Mouse (Mus musculus): ENCODE measurements around the gene Snx14. TPM values are rescaled to one million over a fixed set of nuclear protein-coding genes. Genes with fewer than 3 reads are reported as not detected.
"Not testable (repeated sequence)": the region's sequence is repeated elsewhere in the genome, so short reads cannot be mapped to it uniquely, and the experiment has no call there.

The Snx14 gene
- polyA plus RNA-seq, 1 experiment from 2014 or later, result 21.7 TPM

DNA sequence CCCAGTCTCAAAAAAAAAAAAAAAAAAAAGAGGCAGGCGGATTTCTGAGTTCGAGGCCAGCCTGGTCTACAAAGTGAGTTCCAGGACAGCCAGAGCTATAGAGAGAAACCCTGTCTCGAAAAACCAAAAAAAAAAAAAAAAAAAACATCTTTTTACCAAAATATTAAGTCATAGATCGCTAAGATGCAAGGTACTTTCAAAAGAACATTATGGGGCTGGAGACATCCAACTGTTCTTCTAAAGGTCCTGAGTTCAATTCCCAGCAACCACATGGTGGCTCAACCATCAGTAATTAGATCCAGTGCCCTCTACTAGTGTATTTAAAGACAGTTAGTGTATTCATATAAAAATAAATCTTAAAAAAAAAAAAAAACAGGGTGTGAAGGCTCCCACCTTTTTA, 22.3 kb upstream of the Snx14 start:
- H3K27ac ChIP-seq (ENCODE audit: low read depth, low read length); H3K9me3 ChIP-seq (ENCODE audit: control insufficient read depth, low read length); H3K4me3 ChIP-seq (ENCODE audit: low read depth, low read length); H3K36me3 ChIP-seq (ENCODE audit: control insufficient read depth, insufficient read depth, low read length); DNase-seq (ENCODE audit: low spot score); H3K4me1 ChIP-seq (replicated peaks; ENCODE audit: control insufficient read depth, insufficient read depth, low read length); H3K9ac ChIP-seq (ENCODE audit: low read length); H3K4me2 ChIP-seq (ENCODE audit: low read depth, low read length, severe bottlenecking); H3K27me3 ChIP-seq (ENCODE audit: control insufficient read depth, insufficient read depth, low read length); ATAC-seq (replicated peaks; ENCODE audit: low FRiP score): not testable (repeated sequence)
- 95% methylated on average over 4 of the region's 4 CpGs for WGBS

- Histone ChIP-seq H3K9ac (ENCODE audit: low read length) (no peak overlapping the region), H3K27me3 (ENCODE audit: control insufficient read depth, insufficient read depth, low read length) (no peaks in the 10 kb centered on the region), H3K4me2 (ENCODE audit: low read depth, low read length, severe bottlenecking) (no peak overlapping the region), H3K4me1 (replicated peaks; ENCODE audit: control insufficient read depth, insufficient read depth, low read length) (no peaks in the 10 kb centered on the region), H3K4me3 (ENCODE audit: low read depth, low read length) (no peak overlapping the region), H3K36me3 (ENCODE audit: control insufficient read depth, insufficient read depth, low read length) (no peaks in the 10 kb centered on the region), H3K9me3 (ENCODE audit: control insufficient read depth, low read length) (no peaks in the 10 kb centered on the region), H3K27ac (ENCODE audit: low read depth, low read length) (no peak overlapping the region)
- DNase-seq (ENCODE audit: low spot score) (no peak), ATAC-seq (replicated peaks; ENCODE audit: low FRiP score) (no peak)
- 32% methylated on average over 5 of the region's 5 CpGs for WGBS
Measured at GRCm38 (mm10) chr9:88439991-88440390, 1.2 kb upstream of the Snx14 start.

GRCm38 (mm10) chr9:88439238-88439600, 461 bp upstream of the Snx14 start:
- under 1% methylated on average over 17 of the region's 17 CpGs for WGBS
- peak overlapping the region; percentile 97 for H3K4me2 ChIP-seq (ENCODE audit: low read depth, low read length, severe bottlenecking)

GRCm38 (mm10) chr9:88438237-88438554, 562 bp downstream of the Snx14 start:
- H3K27me3 ChIP-seq (ENCODE audit: control insufficient read depth, insufficient read depth, low read length), result no peaks in the 10 kb centered on the region
- H3K9ac ChIP-seq (ENCODE audit: low read length), result peak overlapping the region; percentile 82
- peak overlapping the region; percentile 97 for H3K4me2 ChIP-seq (ENCODE audit: low read depth, low read length, severe bottlenecking)
- H3K9me3 ChIP-seq (ENCODE audit: control insufficient read depth, low read length), result no peaks in the 10 kb centered on the region
- DNase-seq (ENCODE audit: low spot score) (no peak), ATAC-seq (replicated peaks; ENCODE audit: low FRiP score) (peak; percentile 4; the same call in 1 of the 2 replicates)
- no peaks in the 10 kb centered on the region for H3K4me1 ChIP-seq (replicated peaks; ENCODE audit: control insufficient read depth, insufficient read depth, low read length)
- H3K36me3 ChIP-seq (ENCODE audit: control insufficient read depth, insufficient read depth, low read length), result no peaks in the 10 kb centered on the region
- 2% methylated on average over 15 of the region's 15 CpGs for WGBS
- peak overlapping the region; percentile 66; the same call in 1 of the 2 replicates for H3K27ac ChIP-seq (ENCODE audit: low read depth, low read length)
- H3K4me3 ChIP-seq (ENCODE audit: low read depth, low read length), result peak overlapping the region; percentile 70

More at GRCm38 (mm10) chr9:88439238-88439600, 461 bp upstream of the Snx14 start:
- Histone ChIP-seq H3K9ac (ENCODE audit: low read length) (peak overlapping the region; percentile 82), H3K4me1 (replicated peaks; ENCODE audit: control insufficient read depth, insufficient read depth, low read length) (no peaks in the 10 kb centered on the region), H3K4me3 (ENCODE audit: low read depth, low read length) (peak overlapping the region; percentile 70), H3K27ac (ENCODE audit: low read depth, low read length) (peak overlapping the region; percentile 66; the same call in 1 of the 2 replicates), H3K36me3 (ENCODE audit: control insufficient read depth, insufficient read depth, low read length) (no peaks in the 10 kb centered on the region), H3K9me3 (ENCODE audit: control insufficient read depth, low read length) (no peaks in the 10 kb centered on the region), H3K27me3 (ENCODE audit: control insufficient read depth, insufficient read depth, low read length) (no peaks in the 10 kb centered on the region)
- no peak for DNase-seq (ENCODE audit: low spot score)
- ATAC-seq (replicated peaks; ENCODE audit: low FRiP score), result peak; percentile 58; the same call in 1 of the 2 replicates

- WGBS, result 62% methylated on average over 10 of the region's 10 CpGs
- Histone ChIP-seq H3K4me2 (ENCODE audit: low read depth, low read length, severe bottlenecking) (peak overlapping the region; percentile 97), H3K9me3 (ENCODE audit: control insufficient read depth, low read length) (no peaks in the 10 kb centered on the region), H3K36me3 (ENCODE audit: control insufficient read depth, insufficient read depth, low read length) (no peaks in the 10 kb centered on the region), H3K4me1 (replicated peaks; ENCODE audit: control insufficient read depth, insufficient read depth, low read length) (no peaks in the 10 kb centered on the region), H3K27me3 (ENCODE audit: control insufficient read depth, insufficient read depth, low read length) (no peaks in the 10 kb centered on the region), H3K27ac (ENCODE audit: low read depth, low read length) (no peak overlapping the region), H3K9ac (ENCODE audit: low read length) (peak overlapping the region; percentile 82; the same call in 1 of the 2 replicates), H3K4me3 (ENCODE audit: low read depth, low read length) (peak overlapping the region; percentile 70)
- no peak for ATAC-seq (replicated peaks; ENCODE audit: low FRiP score)
- DNase-seq (ENCODE audit: low spot score), result no peak
Measured at GRCm38 (mm10) chr9:88437342-88438236, 1.2 kb downstream of the Snx14 start.

- Histone ChIP-seq H3K4me1 (replicated peaks; ENCODE audit: control insufficient read depth, insufficient read depth, low read length) (no peaks in the 10 kb centered on the region), H3K9ac (ENCODE audit: low read length) (no peak overlapping the region), H3K27ac (ENCODE audit: low read depth, low read length) (no peak overlapping the region), H3K27me3 (ENCODE audit: control insufficient read depth, insufficient read depth, low read length) (no peaks in the 10 kb centered on the region), H3K9me3 (ENCODE audit: control insufficient read depth, low read length) (peaks cover 3% of the 10 kb centered on the region; the same call in 1 of the 2 replicates), H3K4me3 (ENCODE audit: low read depth, low read length) (no peak overlapping the region), H3K36me3 (ENCODE audit: control insufficient read depth, insufficient read depth, low read length) (no peaks in the 10 kb centered on the region; the same call in 1 of the 2 replicates), H3K4me2 (ENCODE audit: low read depth, low read length, severe bottlenecking) (no peak overlapping the region)
- ATAC-seq (replicated peaks; ENCODE audit: low FRiP score), result no peak
- no peak for DNase-seq (ENCODE audit: low spot score)
- WGBS, result 93% methylated on average over 2 of the region's 2 CpGs
Measured at GRCm38 (mm10) chr9:88424356-88424755, 14.4 kb downstream of the Snx14 start.

DNA sequence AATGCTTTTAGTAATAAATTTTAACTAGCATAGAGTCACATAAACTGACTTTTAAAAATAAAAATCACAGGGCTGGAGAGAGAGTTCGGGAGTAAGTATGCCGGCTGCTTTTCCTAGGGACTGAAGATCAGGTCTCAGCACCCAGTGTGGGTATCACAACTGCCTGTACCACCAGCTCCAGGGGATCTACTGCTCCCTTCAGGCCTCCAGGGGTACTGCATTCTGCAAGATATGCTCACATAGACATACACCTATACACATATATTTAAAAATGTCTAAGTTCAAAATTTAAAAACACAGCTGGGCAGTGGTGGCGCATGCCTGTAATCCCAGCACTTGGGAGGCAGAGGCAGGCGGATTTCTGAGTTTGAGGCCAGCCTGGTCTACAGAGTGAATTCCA, 16.3 kb downstream of the Snx14 start:
- Histone ChIP-seq H3K4me2 (ENCODE audit: low read depth, low read length, severe bottlenecking) (no peak overlapping the region), H3K27me3 (ENCODE audit: control insufficient read depth, insufficient read depth, low read length) (no peaks in the 10 kb centered on the region), H3K4me1 (replicated peaks; ENCODE audit: control insufficient read depth, insufficient read depth, low read length) (no peaks in the 10 kb centered on the region), H3K27ac (ENCODE audit: low read depth, low read length) (no peak overlapping the region), H3K9ac (ENCODE audit: low read length) (no peak overlapping the region), H3K36me3 (ENCODE audit: control insufficient read depth, insufficient read depth, low read length) (no peaks in the 10 kb centered on the region; the same call in 1 of the 2 replicates), H3K9me3 (ENCODE audit: control insufficient read depth, low read length) (peaks cover 3% of the 10 kb centered on the region; the same call in 1 of the 2 replicates), H3K4me3 (ENCODE audit: low read depth, low read length) (no peak overlapping the region)
- WGBS, result 97% methylated on average over 4 of the region's 4 CpGs
- DNase-seq (ENCODE audit: low spot score) (no peak), ATAC-seq (replicated peaks; ENCODE audit: low FRiP score) (no peak)

GRCm38 (mm10) chr9:88416752-88417151, 22.0 kb downstream of the Snx14 start:
- H3K27ac ChIP-seq (ENCODE audit: low read depth, low read length), result no peak overlapping the region
- no peak overlapping the region for H3K4me2 ChIP-seq (ENCODE audit: low read depth, low read length, severe bottlenecking)
- no peaks in the 10 kb centered on the region for H3K36me3 ChIP-seq (ENCODE audit: control insufficient read depth, insufficient read depth, low read length)
- WGBS, result 60% methylated on average over 1 of the region's 1 CpGs
- ATAC-seq (replicated peaks; ENCODE audit: low FRiP score) (no peak), DNase-seq (ENCODE audit: low spot score) (no peak)
- H3K9me3 ChIP-seq (ENCODE audit: control insufficient read depth, low read length), result no peaks in the 10 kb centered on the region
- H3K4me1 ChIP-seq (replicated peaks; ENCODE audit: control insufficient read depth, insufficient read depth, low read length), result no peaks in the 10 kb centered on the region
- H3K27me3 ChIP-seq (ENCODE audit: control insufficient read depth, insufficient read depth, low read length), result no peaks in the 10 kb centered on the region
- no peak overlapping the region for H3K4me3 ChIP-seq (ENCODE audit: low read depth, low read length)
- no peak overlapping the region for H3K9ac ChIP-seq (ENCODE audit: low read length)

DNA sequence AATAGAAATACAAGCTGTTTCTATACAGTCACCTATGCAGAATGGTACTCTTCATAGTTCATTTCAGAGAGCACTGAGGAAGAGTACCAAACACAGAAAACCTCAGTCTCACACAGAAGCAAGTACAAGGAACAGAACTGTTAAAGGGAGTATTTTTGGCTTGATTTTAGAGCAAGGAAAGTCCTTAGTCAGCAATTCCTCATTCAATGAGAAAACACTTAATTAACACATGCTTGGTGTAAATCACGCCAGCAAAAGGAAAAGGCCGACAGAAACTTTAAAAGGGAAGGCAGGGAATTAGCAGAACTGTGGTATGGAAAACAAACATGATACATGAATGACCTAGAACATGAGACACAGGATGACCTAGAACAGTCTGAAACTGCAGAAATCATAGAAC, 28.8 kb downstream of the Snx14 start:
- H3K9me3 ChIP-seq (ENCODE audit: control insufficient read depth, low read length), result no peaks in the 10 kb centered on the region
- no peaks in the 10 kb centered on the region for H3K27me3 ChIP-seq (ENCODE audit: control insufficient read depth, insufficient read depth, low read length)
- H3K36me3 ChIP-seq (ENCODE audit: control insufficient read depth, insufficient read depth, low read length), result no peaks in the 10 kb centered on the region
- DNase-seq (ENCODE audit: low spot score), result no peak
- WGBS, result 85% methylated on average over 2 of the region's 2 CpGs
- no peak overlapping the region for H3K27ac ChIP-seq (ENCODE audit: low read depth, low read length)
- H3K4me3 ChIP-seq (ENCODE audit: low read depth, low read length), result no peak overlapping the region
- no peak for ATAC-seq (replicated peaks; ENCODE audit: low FRiP score)
- no peak overlapping the region for H3K4me2 ChIP-seq (ENCODE audit: low read depth, low read length, severe bottlenecking)
- no peaks in the 10 kb centered on the region for H3K4me1 ChIP-seq (replicated peaks; ENCODE audit: control insufficient read depth, insufficient read depth, low read length)
- no peak overlapping the region for H3K9ac ChIP-seq (ENCODE audit: low read length)

Measured in forebrain, embryonic 11.5 days (tissue).